Mouse (Mus musculus) cerebellum, postnatal 4 days (tissue): ENCODE data around the gene Hoxb3.

Experiments used
- DNase-seq, 2 experiments: peaks; one replicate each; pipeline ENCODE4 v3.0.0; 2022; ENCODE audit warnings: low spot score in 2 of 2, mixed read lengths in 1 of 2

Gene Hoxb3

DNA sequence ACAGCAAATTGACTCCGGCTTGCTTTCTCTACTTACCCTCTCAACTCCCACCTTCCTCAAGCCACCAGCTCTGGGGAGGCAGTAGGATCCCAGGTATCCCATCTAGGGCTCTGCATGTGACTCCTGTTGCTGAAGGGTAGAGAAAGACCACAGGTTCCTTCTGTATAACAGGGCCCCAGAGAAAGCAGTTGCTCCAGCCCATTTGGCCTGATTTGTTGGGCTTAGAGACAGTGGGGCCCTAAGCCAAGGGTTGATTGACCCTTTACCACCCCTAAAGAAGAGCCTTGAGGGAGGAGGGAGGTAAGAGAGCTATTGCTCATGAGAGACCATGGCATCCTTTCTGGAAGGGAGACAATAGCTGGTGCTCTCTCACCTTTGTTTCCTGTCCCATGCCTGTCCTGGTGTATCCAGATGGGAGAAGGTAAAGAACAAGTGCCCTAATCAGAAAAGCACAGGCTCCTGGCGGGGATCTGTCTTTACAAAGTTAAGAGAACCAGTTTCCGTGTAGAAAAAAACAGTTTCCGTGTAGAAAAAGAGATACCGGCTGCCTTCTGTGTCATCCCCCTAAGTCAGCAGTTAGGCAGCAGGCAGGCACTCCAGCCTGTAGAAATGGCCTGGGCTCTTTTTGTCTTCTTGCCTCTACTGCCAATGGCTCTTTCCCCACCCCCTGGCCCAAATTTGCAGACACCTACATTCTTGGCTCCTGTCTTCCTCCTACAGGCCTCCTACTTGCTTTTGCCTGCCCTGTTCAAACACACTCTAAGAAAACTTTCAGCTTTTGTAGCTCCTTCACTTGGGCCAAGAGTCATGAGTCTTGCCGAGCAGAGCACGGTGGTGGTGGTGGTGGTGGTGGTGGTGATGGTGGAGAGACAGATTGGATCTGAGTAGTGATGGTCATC is 16.1 kb downstream of the Hoxb3 start:
- no peak for DNase-seq

GRCm38 (mm10) chr11:96340698-96341365 is 17.7 kb downstream of the Hoxb3 start:
- DNase-seq = no peak

- no peak for DNase-seq
Observed at GRCm38 (mm10) chr11:96341701-96342575, 18.8 kb downstream of the Hoxb3 start.

GRCm38 (mm10) chr11:96342576-96342930 is 19.4 kb downstream of the Hoxb3 start:
- DNase-seq = no peak

DNA sequence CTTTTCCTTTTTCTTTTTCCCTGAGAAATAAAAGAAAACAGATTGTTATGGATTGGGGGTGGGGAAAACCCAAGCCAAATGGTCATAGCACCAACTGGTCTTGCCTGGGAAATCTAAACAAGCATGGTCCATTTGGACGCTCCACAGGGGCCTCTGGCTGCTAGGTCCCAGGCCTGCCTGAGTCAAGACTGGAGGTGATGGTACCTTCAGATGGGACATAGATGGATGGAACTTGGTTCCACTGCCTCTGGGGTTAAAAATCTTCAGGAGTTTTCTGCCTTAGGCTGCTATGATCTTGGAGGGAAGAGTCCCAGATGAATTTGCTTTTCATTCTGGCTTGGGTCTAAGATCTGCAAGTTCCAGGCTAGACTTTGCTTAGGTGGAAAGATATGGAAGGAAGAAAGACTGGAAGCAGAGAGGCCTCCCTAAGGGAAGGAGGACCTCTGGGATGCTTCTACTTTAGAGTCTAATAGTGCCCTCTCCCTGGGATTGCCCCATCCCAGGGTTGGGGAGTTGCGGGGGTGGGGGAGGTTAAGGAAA is 20.1 kb downstream of the Hoxb3 start:
- DNase-seq = no peak

DNA sequence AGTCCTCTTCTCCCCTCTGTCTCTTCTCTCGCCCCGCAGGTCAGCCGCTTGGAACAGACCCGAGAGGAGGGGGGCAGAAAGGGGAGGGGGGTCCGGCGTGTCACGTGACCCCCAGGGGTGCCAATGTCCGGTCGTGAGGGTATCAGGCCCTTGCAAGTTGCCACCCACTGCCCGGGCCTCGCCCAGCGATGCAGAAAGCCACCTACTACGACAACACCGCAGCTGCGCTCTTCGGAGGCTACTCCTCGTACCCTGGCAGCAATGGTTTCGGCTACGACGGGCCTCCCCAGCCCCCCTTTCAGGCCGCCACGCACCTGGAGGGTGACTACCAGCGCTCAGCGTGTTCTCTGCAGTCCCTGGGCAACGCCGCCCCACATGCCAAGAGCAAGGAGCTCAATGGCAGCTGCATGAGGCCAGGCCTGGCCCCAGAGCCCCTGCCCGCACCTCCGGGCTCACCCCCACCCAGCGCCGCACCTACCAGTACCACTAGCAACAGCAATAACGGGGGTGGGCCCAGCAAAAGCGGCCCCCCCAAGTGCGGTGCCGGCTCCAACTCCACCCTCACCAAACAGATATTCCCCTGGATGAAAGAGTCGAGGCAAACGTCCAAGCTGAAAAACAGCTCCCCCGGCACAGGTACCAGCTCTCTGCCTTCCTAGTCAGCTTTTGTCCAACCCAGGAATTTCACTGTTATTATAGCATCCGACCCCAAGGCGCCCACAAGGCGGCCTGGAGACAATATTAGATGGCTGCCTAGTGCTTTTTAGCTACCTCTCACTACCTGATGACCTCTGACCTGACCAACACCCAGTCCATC is 21.1 kb downstream of the Hoxb3 start:
- no peak for DNase-seq

GRCm38 (mm10) chr11:96344878-96345159 is 21.7 kb downstream of the Hoxb3 start:
- DNase-seq = no peak

DNA sequence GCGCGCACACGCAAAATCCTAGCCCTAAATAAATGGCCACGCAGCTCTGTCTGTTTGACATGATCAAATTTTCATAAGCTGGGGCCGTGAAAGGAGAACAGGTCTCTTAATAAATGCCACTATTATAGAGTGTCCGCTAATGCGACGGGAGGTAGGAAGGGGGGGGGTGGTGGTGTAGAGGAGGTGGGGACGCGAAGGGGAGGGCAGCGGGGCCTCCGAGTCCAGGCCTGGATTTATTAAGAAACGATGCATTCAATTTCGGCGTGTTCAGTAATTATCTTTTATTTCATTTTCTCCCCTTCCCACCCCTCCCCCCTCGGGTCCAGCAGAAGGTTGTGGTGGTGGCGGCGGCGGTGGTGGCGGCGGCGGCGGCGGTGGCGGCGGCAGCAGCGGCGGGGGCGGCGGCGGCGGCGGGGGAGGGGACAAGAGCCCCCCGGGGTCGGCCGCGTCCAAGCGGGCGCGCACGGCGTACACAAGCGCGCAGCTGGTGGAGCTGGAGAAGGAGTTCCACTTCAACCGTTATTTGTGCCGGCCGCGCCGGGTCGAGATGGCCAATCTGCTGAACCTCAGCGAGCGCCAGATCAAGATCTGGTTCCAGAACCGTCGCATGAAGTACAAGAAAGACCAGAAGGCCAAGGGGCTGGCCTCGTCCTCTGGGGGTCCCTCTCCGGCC is 22.2 kb downstream of the Hoxb3 start:
- no peak for DNase-seq

GRCm38 (mm10) chr11:96345893-96346806 is 23.0 kb downstream of the Hoxb3 start:
- no peak for DNase-seq

GRCm38 (mm10) chr11:96346916-96347520 is 23.9 kb downstream of the Hoxb3 start:
- no peak for DNase-seq

- DNase-seq = no peak
Observed at GRCm38 (mm10) chr11:96347717-96348116, 24.6 kb downstream of the Hoxb3 start.

DNA sequence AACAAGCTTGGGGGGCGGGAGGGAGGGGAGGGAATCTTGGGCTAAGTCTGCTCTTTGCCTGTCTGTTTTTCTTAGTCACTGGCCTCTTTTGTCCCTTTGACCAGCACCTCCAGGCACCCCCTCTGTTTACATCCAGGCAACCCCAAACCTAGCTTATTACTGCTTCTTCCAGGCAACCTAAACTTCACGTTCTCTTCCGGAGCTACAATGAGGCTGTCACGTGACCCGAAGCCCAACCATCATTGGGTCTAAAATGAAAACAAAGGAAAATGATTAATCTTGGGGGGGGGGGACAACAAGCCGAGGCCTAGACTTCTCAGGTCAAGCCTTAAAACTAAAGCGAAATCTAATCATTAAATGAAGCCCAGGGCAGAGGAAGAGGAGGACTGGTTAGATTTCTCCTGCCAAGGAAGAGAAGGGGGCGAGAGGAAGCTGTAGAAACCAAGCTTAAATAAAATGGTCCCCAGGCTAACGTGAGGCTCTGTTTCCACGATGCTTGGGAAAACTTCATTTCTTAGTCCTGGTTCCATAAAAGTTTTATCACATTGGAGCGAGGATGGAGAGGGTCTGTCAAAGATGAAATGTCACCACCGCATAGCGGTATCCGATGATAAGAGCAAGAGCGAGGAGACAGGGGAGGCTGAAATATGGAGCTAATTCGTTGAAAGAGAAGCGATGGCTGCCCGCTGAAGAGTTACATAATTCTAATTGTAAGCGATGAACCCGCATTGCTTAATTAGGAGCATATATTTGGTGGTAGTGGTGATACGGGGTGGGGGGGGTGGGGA is 25.2 kb downstream of the Hoxb3 start:
- no peak for DNase-seq

- no peak for DNase-seq
Observed at GRCm38 (mm10) chr11:96348988-96349387, 25.9 kb downstream of the Hoxb3 start.

DNA sequence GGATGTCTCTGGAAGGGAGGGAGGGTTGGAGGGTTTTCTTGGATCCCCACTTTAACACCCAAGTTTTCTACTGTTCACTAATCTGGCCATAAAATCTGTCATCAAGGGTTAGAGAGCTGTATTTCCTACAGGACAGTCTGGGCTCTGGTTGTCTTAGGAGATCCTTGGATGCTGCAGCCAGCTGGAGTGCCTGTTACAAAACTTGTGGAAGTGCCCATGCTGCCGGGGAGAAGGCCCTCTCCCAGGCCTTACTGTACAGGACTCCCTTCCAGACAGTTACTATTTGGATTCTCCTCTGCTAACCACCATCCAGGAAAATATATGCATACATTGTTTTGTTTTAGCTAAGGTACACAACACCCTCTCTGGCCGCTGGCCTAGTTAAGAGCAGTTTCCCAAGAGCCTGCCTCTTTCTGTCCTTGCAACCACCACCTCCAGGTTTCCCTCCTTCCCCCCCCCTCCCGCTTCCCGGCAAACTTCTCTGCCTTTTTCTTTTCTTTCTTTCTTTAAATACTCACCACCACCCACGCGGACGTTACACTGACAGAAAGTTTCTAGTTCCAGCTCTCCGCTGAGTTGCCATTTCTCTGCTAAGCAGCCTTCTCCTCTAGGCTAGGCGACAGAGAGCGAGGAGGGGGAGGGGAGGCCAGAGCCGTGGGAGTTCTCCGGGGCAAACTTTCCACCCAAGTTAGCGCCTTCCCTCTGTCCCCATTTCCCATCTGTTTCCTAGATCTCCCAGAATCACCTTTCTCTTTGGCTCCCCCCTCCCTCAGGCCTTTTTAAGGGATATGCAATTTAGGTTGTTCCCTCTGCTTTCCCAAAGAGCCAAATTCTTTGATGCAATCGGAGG is 26.6 kb downstream of the Hoxb3 start:
- DNase-seq = no peak

DNA sequence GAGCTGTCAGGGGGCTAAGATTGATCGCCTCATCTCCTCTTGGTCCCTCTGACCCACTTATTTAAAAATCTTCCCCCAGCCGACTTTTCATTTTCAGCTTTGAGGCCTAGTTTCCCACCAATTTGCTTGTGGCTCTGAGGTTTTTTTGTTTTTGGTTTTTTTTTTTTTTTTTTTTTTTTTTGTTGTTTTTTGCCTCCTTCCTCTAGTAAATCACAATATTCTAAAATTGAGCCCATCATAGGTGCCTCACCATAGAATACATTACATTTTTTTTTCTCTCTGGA is 27.2 kb downstream of the Hoxb3 start, which contains the start of gene Hoxb2:
Hoxb2 (plus strand) TSS at position 185 of the 284 bp plus-strand sequence.
- no peak for DNase-seq

DNA sequence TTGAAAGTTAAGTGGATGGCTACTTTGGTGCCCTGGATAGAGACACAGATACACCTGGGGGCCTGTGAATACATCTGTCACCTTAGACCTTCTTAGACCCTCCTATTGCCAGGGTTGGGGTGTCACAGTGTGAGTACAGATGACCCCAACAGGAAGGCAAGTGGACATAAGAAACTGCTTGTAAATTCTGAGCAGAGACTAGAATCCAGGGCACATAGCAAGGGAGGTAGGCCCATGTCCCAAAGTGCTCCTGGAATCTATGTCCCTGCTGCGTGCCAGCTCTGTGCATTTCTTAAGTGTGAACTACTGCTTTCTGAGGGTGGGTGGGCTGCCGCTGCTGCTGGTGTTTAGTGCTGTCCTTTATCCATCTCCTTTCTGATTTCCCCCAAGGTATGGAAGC is 27.7 kb downstream of the Hoxb3 start:
- DNase-seq = no peak

DNA sequence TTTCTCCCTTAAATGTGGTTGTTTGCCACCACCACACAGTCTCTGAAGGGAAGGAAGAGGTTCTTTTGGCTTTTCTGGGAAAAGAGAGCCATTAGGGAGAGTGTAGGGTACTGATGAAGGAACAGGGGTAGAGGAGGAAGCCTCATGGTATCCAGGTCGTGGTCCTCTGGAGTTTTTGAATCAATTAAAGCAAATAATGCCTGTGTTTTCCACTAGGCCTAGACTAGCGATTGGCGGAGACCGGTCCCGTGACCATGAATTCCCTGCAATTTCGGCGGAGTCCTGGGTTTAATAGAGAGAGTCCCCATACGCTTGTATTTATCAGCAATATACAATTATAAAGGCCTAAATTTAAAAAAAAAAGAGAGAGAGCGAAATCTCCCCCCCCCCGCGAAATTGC is 28.2 kb downstream of the Hoxb3 start:
- DNase-seq = no peak

GRCm38 (mm10) chr11:96351831-96352230 is 28.7 kb downstream of the Hoxb3 start:
- no peak for DNase-seq
